Mouse (Mus musculus) CH12.LX (cell line): ENCODE measurements around the gene Robo3. TPM values are rescaled to one million over a fixed set of nuclear protein-coding genes. Genes with fewer than 3 reads are reported as not detected.

Experiments
- DNase-seq: peaks from one replicate; pipeline ENCODE4 v3.0.0-alpha.2; 2013; ENCODE audit errors: extremely low read depth
- H3K27ac ChIP-seq: 2 replicates; pipeline ENCODE4 v1.5.1; 2012; ENCODE audit warnings: low read depth, mild to moderate bottlenecking, control low read depth, moderate library complexity; ENCODE audit not compliant: insufficient read depth
- H3K27me3 ChIP-seq: replicated peaks from 2 replicates; pipeline ENCODE3; 2012; ENCODE audit warnings: inconsistent platforms
- H3K36me3 ChIP-seq, 2 experiments: replicated peaks in 1 of 2; 2 replicates each; pipeline versions ENCODE3 to v1.6.1; 2012; ENCODE audit warnings: inconsistent platforms in 1 of 2, low read length in 1 of 2, mild to moderate bottlenecking in 1 of 2, mixed read lengths in 1 of 2, moderate library complexity in 1 of 2; ENCODE audit not compliant: control insufficient read depth in 1 of 2, insufficient read depth in 1 of 2
- H3K4me1 ChIP-seq, 2 experiments: 2 replicates each; pipeline ENCODE4 v1.6.1; 2012; ENCODE audit warnings: inconsistent platforms in 1 of 2, moderate library complexity in 1 of 2; ENCODE audit not compliant: insufficient read depth in 2 of 2, control insufficient read depth in 1 of 2
- H3K4me2 ChIP-seq: 2 replicates; pipeline ENCODE4 v1.6.1; 2012; ENCODE audit warnings: low read depth, mild to moderate bottlenecking, control low read depth; ENCODE audit not compliant: poor library complexity, insufficient read depth, severe bottlenecking
- H3K4me3 ChIP-seq, 3 experiments: fragments of 150-350 bp in 1 of 3; sonication (generic) in 1 of 3; replicated peaks in 1 of 3; 2 replicates each; pipeline versions ENCODE3 to v1.5.1; 2011 to 2012; ENCODE audit warnings: low read depth in 2 of 3, low read length in 2 of 3, mild to moderate bottlenecking in 2 of 3, moderate library complexity in 2 of 3, control low read depth in 1 of 3, improper control_type of control experiment in 1 of 3, inconsistent platforms in 1 of 3, mixed read lengths in 1 of 3; ENCODE audit not compliant: poor library complexity in 1 of 3
- H3K79me2 ChIP-seq: replicated peaks from 2 replicates; pipeline ENCODE4 v1.6.1; 2012; ENCODE audit warnings: mild to moderate bottlenecking, moderate library complexity; ENCODE audit not compliant: control insufficient read depth, poor library complexity, insufficient read depth, severe bottlenecking; ENCODE audit errors: extremely low read depth
- H3K9ac ChIP-seq: 2 replicates; pipeline ENCODE4 v1.6.1; 2012; ENCODE audit warnings: low read depth, mild to moderate bottlenecking, control low read depth, moderate library complexity; ENCODE audit not compliant: insufficient read depth
- H3K9me3 ChIP-seq: replicated peaks from 2 replicates; pipeline ENCODE3; 2012; ENCODE audit warnings: low read length, inconsistent platforms, mixed read lengths
- BHLHE40 ChIP-seq: IDR thresholded peaks from 2 replicates; pipeline ENCODE4 v1.6.1; 2011; ENCODE audit warnings: mild to moderate bottlenecking, low read depth, low read length, improper control_type of control experiment
- EP300 ChIP-seq: IDR thresholded peaks from 2 replicates; pipeline ENCODE4 v1.6.1; 2011; ENCODE audit warnings: low read length, improper control_type of control experiment
- HCFC1 ChIP-seq: IDR thresholded peaks from 2 replicates; pipeline ENCODE4 v1.6.1; 2012; ENCODE audit warnings: low read depth, mild to moderate bottlenecking, inconsistent platforms, low read length, improper control_type of control experiment
- IRF4 ChIP-seq: IDR thresholded peaks from 2 replicates; pipeline ENCODE4 v1.6.1; 2014; ENCODE audit warnings: low read depth, mild to moderate bottlenecking, inconsistent platforms, low read length, improper control_type of control experiment
- JUND ChIP-seq: conservative IDR thresholded peaks from 2 replicates; pipeline ENCODE4 v1.6.1; 2011; ENCODE audit warnings: low read depth, low read length, improper control_type of control experiment
- MAFK ChIP-seq: IDR thresholded peaks from 2 replicates; pipeline ENCODE4 v1.6.1; 2011; ENCODE audit warnings: low read length, improper control_type of control experiment; ENCODE audit not compliant: insufficient replicate concordance
- MYC ChIP-seq: IDR thresholded peaks from 2 replicates; pipeline ENCODE4 v1.6.1; 2011; ENCODE audit warnings: low read depth, mild to moderate bottlenecking, improper control_type of control experiment, low read length
- NELFE ChIP-seq: IDR thresholded peaks from 2 replicates; pipeline ENCODE4 v1.6.1; 2011; ENCODE audit warnings: low read depth, low read length, improper control_type of control experiment
- NRF1 ChIP-seq: IDR thresholded peaks from 2 replicates; pipeline ENCODE4 v1.6.1; 2014; ENCODE audit warnings: low read depth, mild to moderate bottlenecking, inconsistent platforms, low read length, improper control_type of control experiment, moderate library complexity
- PAX5 ChIP-seq: IDR thresholded peaks from 2 replicates; pipeline ENCODE4 v1.6.1; 2012; ENCODE audit warnings: low read length, inconsistent platforms, mixed read lengths
- POLR2A ChIP-seq: IDR thresholded peaks from 2 replicates; pipeline ENCODE4 v1.6.1; 2011; ENCODE audit warnings: low read depth, mild to moderate bottlenecking, improper control_type of control experiment, low read length
- RCOR1 ChIP-seq: conservative IDR thresholded peaks from 2 replicates; pipeline ENCODE4 v1.6.1; 2012; ENCODE audit warnings: low read depth, mild to moderate bottlenecking, inconsistent platforms, low read length, improper control_type of control experiment
- USF1 ChIP-seq: IDR thresholded peaks from 2 replicates; pipeline ENCODE4 v1.6.1; 2014; ENCODE audit warnings: low read depth, mild to moderate bottlenecking, inconsistent platforms, low read length, improper control_type of control experiment
- ZC3H11A ChIP-seq: IDR thresholded peaks from 2 replicates; pipeline ENCODE4 v1.6.1; 2012; ENCODE audit warnings: low read depth, mild to moderate bottlenecking, inconsistent platforms, low read length, improper control_type of control experiment
- ZKSCAN1 ChIP-seq: IDR thresholded peaks from 2 replicates; pipeline ENCODE4 v1.6.1; 2012; ENCODE audit warnings: low read depth, inconsistent platforms, low read length, improper control_type of control experiment, borderline replicate concordance
- dilution Hi-C: fragments of 300-500 bp; cut with MboI; formaldehyde crosslinking; loops from 2 replicates; pipeline ENCODE4 v1.14.3; 2020; ENCODE audit warnings: low sequenced_read_pairs; ENCODE audit not compliant: extremely low pct_unique_long_range_greater_than_20kb, extremely low pct_ligation_motif_present
- in situ Hi-C: fragments of 300-500 bp; cut with MboI; formaldehyde crosslinking; loops from 3 replicates; pipeline ENCODE4 v1.14.3; 2019; ENCODE audit warnings: low sequenced_read_pairs, low pct_ligation_motif_present, low pct_unique_long_range_greater_than_20kb, mixed read lengths
- polyA plus RNA-seq: library from polyadenylated mRNA; unstranded; fragments of >175 nt; gene quantifications from 2 replicates; pipeline ENCODE4 v1.2.1, GENCODE M21; 2012; ENCODE audit warnings: low read depth; ENCODE audit not compliant: insufficient read length
- total RNA-seq, 2 experiments: library from RNA; depleted of rRNA; stranded (reverse); fragments of 300-350 nt in 1 of 2; fragments of >200 nt in 1 of 2; gene quantifications; 2 replicates each; pipeline ENCODE4 v1.2.3; 2012 to 2014

Gene Robo3
- total and polyA plus RNA-seq, 3 experiments, result 0.41 to 0.76 (median 0.59) TPM

GRCm38 (mm10) chr9:37429326-37429725, 3.7 kb downstream of the Robo3 start:
- Histone ChIP-seq H3K9ac (no peak overlapping the region), H3K4me1 (peaks cover 3 to 33% of the 10 kb centered on the region in 2 experiments; a peak in 3 of 4 replicates), H3K4me2 (no peak overlapping the region), H3K27ac (no peak overlapping the region), H3K9me3 (no peaks in the 10 kb centered on the region), H3K4me3 (no peak overlapping the region), H3K36me3 (no peaks in the 10 kb centered on the region), H3K79me2 (no peaks in the 10 kb centered on the region), H3K27me3 (peaks cover 55% of the 10 kb centered on the region)
- no peak for DNase-seq
- dilution Hi-C loops (no loop called here), in situ Hi-C loops (loop anchor here (10.0 kb wide), 2 partner anchors 115 to 195 kb away; no protein-coding TSS in a partner anchor)
- TF ChIP-seq RCOR1 (no peak), USF1 (no peak), BHLHE40 (0 out of 2 replicates have a peak, but pooled peaks have one; percentile 8), HCFC1 (no peak), NELFE (no peak), PAX5 (no peak), MYC (no peak), ZC3H11A (no peak)

DNA sequence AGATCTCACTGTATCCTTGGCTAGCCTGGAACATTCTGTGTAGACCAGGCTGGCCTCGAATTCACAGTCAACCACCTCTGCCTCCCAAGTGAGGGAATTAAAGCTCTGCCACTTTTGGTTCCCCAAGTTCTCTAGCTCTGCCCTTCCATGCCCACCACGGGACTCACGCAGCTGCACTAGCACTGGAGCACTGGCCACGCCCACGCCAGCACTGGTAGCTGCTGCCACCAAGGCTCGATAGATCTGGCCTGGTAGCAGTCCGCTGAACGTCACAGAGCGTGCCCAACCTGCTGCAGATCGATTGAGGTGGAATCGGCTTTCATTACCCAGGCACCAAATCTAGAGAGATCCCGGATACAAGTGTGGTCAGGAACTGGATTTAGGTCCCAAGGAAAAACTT, 11.8 kb downstream of the Robo3 start:
- H3K4me1 ChIP-seq, result peaks cover 17 to 31% of the 10 kb centered on the region in 2 experiments
- in situ Hi-C loops, result loop anchor here (10.0 to 25.0 kb wide), 3 partner anchors 124 to 516 kb away; no protein-coding TSS in a partner anchor
- TF ChIP-seq NELFE (no peak), ZKSCAN1 (no peak), BHLHE40 (no peak), POLR2A (no peak), JUND (no peak), EP300 (no peak), MAFK (no peak), NRF1 (0 out of 2 replicates have a peak, but pooled peaks have one; percentile 26), IRF4 (no peak)
- no peak overlapping the region for H3K4me3 ChIP-seq
- H3K9ac ChIP-seq, result no peak overlapping the region; the same call in 1 of the 2 replicates
- dilution Hi-C loops, result no loop called here
- peaks cover 49% of the 10 kb centered on the region for H3K27me3 ChIP-seq
- no peaks in the 10 kb centered on the region for H3K9me3 ChIP-seq
- H3K36me3 ChIP-seq, result no peaks in the 10 kb centered on the region
- H3K4me2 ChIP-seq, result peak overlapping the region; percentile 48; the same call in 1 of the 2 replicates
- DNase-seq, result no peak
- no peak overlapping the region for H3K27ac ChIP-seq
- no peaks in the 10 kb centered on the region for H3K79me2 ChIP-seq
